Mouse (Mus musculus) small intestine, adult 2 months (tissue): ENCODE measurements around the gene Pak6.

ENCODE experiments used
- CTCF ChIP-seq: fragments of 200-500 bp; IDR thresholded peaks from 2 replicates; pipeline ENCODE4 v1.5.1; 2012; ENCODE audit warnings: low read depth, mild to moderate bottlenecking, control low read depth, inconsistent platforms, low read length, moderate library complexity, mixed read lengths; ENCODE audit not compliant: insufficient replicate concordance, insufficient read length; ENCODE audit errors: extremely low read depth
- POLR2A ChIP-seq: fragments of 200-500 bp; IDR thresholded peaks from 2 replicates; pipeline ENCODE4 v1.6.1; 2012; ENCODE audit warnings: low read depth, mild to moderate bottlenecking, control low read depth, inconsistent platforms, low read length, moderate library complexity

GRCm38 (mm10) chr2:118700179-118701062 is 37.3 kb downstream of the Pak6 start:
- TF ChIP-seq POLR2A = no peak
- TF ChIP-seq CTCF = peak; percentile 89
